Mouse (Mus musculus): Measurements from ENCODE around the gene Nrxn3. TPM values are rescaled to one million over a fixed set of nuclear protein-coding genes. Genes with fewer than 3 reads are reported as not detected.

The Nrxn3 gene
- total RNA-seq, 2 experiments from 2014 or later, result 0.60 to 0.67 TPM

DNA sequence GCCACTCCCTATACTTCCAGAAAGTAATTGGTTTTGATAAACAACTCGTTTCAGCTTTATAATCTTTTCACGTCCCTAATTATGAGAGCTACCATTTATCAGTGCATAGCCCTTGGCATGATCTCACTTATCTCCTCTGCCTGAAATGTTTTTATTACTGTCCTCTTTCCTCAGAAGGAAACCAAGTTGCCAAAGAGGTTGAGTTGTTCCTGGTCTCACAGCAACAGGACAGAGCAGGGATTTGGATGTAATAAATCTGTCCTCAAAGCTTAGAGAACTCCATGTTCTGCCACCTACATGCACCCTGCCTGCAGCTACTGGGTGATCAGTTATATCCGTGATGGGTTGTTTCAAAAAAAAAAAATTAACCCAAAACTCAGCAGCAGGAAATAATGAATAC, 1113.6 kb downstream of the Nrxn3 start:
- DNase-seq, result no peak
- intact Hi-C loops (cut with DNase I), result no loop called here

DNA sequence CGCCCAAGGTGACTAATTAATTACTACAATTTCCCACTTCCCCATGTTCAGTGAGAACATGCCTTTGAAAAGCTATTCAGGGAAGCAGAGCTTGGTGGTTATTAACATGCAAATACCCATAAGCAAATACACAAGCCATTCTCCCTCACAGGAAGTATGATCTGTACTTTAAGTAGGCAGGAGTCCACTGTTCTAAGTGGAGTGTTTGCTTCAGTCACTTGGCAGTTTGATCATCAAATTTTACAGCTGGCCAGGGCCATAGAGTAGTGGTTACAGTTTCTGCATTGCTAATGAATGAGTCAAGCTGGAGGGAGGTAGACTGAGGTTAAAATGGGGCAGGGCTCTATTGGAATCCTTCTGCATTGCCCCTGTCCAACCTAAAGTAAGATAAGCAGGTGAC, 1120.2 kb downstream of the Nrxn3 start:
- DNase-seq, result no peak

DNA sequence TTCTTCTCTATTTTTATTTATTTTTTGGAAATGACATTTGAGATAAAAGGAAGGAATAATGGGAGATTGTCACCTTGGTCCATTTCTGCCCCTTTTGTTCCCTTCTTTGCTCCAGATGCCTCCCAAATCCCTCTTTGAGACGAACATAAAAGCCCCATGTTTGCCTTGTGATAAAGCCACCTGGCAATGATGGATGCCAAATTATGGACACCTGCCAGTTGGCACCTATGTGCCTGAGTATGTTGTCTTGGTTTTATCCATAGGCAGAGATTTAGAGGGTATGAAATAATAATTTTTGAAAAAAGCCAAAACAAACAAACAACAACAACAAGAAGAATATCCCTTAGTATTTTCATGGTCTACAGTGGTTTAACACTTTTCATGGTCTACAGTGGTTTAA, 1125.4 kb downstream of the Nrxn3 start:
- no peak for DNase-seq

More for the DNA sequence above, 1120.2 kb downstream of the Nrxn3 start:
- intact Hi-C loops (cut with DNase I), result no loop called here

DNA sequence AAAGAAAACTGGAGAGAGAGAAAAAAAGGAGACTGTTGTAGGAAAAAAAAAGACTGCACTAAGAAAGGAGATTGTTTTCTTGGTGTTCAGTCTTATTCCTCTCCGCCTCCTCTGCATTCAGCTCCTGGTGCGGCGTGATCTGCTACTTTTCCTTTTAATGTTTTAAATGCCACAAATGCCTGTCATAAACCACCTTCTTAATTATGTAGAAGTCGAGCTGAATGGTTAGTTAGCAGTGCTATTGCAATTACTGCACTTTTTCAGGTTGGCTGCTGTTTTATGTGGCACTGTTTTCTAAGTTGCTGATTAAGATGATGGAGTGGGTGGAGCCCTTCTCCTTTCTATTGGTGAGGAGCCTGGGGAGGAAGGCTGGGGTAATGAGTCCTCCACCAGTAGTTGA, 1131.7 kb downstream of the Nrxn3 start:
- intact Hi-C loops (cut with DNase I), result no loop called here
- no peak for DNase-seq

More for the DNA sequence above, 1125.4 kb downstream of the Nrxn3 start:
- intact Hi-C loops (cut with DNase I), result no loop called here

DNA sequence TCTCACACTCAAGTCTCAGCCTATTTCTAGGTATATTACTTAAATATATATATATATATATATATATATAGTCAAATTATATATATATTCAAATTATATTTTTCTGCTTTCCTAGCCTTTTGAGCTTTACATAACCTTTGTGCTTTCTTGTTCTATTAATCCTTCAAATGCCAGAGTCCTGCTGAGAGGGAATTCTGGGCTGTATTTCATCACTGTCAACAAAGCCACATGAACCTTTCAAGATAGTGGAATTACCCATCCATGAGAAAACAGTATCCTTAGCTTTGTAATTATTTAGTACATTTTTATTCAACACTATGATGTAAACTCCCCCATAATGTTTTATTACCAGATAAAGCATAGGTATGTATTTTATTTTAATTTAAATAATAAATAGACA, 1144.4 kb downstream of the Nrxn3 start:
- no peak for DNase-seq

DNA sequence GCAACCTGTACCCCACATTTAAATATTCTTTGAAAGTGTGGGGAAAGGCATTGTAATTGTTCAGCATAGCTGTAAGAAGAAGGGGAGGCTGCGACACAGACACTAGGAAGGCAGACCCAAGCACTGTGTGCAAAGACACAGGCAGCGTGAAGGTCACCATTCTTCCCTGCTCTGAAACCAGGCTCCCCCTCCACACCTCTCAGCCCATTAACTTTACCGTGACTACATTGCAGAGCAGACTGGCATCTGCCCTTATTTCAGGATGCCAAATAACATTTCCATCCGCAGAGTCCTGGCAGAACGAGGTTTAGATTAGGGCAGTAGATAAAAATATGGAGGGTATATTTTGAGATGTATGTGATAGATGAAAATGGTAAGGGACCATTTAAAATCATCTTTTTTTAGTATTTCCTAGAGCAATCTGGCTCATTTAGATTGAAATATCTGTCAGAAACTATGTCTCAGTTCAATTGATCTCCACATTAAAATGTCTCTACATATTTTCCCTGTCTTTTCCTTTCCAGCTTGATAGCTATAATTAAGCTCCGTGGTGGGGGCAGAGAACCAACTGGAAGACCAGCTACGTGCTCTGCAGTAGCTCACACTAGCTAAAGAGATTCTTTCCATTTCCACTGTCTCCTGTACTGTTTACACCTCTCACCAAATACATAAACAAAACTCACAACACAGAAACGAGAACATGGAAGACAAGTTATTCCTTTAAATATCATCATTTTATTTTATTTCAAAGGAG, 1160.1 kb downstream of the Nrxn3 start:
- intact Hi-C loops (cut with DNase I), result no loop called here
- DNase-seq, result no peak

More for the DNA sequence above, 1144.4 kb downstream of the Nrxn3 start:
- intact Hi-C loops (cut with DNase I), result no loop called here

DNA sequence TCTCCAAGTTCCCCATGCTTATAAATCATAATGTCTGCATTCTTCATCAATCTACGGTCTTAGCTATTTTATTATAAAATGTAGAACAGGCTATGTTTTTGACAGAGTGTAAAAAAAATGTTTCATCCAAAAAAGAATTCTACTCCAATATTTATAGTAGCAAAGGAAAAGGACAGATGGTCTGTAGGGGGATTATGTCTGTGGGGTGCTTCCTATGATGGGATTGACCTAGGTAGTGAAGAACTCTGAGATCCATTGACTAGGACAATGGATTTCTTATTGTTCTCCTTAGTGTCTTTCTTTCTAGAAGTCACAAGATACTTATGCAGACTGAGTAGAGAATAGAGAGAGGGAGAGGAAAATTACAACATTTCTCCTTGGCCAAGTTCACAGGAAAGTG, 1161.9 kb downstream of the Nrxn3 start:
- DNase-seq, result no peak
- intact Hi-C loops (cut with DNase I), result no loop called here

DNA sequence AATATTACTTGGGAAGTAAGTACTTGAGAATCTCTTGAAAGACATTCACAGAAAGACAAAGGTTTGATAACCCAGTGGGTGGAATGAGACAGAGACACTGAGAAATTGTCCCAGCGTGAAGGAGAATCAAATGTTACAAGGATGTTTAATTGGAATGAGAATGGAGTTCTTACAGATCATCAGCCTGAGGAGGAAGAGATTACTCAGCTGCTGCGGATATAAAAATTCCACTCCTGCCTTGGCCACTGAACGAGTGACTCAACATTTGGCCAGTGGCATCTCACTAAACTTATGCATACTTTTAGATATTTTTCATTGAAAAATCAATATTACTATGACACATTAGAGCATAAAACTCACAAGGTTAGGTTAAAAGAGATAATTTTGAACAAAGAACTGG, 1166.0 kb downstream of the Nrxn3 start:
- intact Hi-C loops (cut with DNase I), result no loop called here
- peak; percentile 1 to 6 for DNase-seq

DNA sequence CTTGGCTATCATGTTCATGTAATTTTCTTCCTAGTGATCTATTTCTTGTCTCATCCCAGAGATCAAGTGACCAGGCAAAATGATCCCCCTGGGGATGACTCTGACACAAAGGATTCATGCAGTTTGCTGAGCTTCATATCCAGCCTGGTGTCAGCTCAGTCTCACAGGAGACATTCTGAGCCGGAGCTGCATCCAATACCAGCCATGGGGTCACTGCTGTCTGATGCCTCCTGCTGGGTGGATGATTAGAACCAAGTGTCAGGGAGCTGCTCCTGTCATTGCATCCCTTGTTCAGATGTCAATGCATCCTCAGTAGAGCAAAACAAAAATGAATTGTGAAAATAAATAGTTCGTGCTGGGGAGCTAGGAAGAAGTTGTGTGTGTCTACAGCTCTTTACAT, 1174.2 kb downstream of the Nrxn3 start:
- intact Hi-C loops (cut with DNase I), result no loop called here
- no peak for DNase-seq

DNA sequence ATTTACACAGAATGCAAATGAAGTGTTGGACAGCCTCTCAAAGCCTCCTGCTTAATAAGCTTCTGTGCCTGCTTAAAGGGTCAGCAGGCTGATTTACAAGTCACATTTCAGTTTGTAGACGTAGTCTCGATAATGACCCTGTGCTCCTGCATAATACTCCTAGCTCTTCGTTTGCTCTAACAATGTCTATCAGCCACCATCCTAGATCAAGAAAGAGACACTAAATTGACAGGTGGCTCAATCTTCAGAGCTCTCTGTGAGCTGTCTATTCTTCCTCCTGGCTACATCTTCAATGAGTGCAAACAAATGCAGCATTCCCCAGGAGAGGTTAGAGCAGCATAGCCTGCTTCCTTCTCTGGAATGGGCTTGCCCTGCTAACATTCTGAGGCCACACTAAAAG, 1186.9 kb downstream of the Nrxn3 start:
- intact Hi-C loops (cut with DNase I), result no loop called here
- DNase-seq, result no peak

DNA sequence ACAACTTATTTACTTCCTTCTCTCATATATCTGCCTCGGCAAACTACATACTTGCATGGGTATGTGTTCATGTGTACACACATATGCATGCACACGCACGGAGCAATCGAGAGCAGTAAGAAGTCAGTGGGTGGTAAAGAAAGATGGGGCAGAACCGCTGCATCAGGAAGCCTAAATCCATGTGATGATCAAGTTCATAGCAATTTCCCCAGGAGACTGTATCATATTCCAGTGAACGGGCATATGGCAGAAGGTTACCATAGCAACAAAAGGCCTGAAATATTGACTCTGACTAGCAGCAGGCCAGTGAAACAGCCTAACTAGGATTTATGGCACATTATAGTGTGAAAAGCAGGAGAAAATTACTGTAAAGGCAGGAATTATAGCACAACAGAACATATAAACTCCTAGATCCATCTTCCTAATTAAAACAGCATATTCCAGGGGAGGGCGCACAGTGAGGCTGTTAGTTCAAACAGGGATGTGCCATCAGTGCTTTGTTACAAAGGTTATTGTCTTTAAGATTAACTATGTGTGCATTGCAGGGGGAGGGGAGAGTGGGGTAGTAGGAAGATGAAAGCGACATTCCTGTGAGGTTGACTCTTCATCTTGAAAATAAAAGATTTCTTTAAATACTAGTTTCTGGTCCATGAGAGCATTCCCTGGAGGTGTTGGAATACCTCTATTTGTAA, 1195.6 kb downstream of the Nrxn3 start:
- intact Hi-C loops (cut with DNase I), result no loop called here
- DNase-seq, result no peak

DNA sequence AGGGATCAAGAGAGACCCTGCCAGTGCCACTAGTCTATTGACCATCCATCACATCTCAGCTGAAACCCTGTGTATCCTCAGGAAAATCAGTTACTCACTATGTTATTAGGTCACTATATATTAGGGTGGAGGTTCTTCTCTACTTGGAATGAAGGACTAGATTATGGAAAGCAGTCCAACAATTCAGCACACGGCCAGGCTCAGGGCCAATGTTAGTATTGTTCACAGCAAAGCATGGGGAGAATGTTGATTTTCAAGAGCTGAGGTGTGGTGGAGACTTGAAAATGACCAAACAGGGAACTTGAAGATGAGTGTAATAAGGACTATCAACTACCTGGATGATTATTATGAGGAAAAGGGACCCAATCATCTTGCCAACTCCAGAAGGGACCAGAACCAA, 1209.7 kb downstream of the Nrxn3 start:
- intact Hi-C loops (cut with DNase I), result no loop called here
- DNase-seq, result no peak

DNA sequence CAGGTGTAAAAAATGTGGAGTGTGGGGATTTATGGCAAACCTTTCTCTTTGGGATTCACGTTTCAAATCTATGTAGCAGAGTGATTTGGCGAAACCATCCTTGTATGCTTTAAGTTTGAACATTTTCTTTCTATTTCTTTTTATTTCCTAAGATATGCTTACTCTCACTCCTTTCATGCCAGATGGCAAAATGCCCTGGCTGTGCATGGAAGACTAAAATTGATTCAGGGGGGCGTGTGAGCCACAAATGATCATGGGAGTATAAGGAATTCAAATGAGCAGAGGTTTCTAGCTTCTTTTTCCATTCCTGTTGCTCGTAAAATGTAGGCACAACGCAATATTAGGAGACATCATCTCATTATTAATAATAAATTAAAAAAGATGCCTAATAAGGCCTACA, 1211.0 kb downstream of the Nrxn3 start:
- DNase-seq, result no peak
- intact Hi-C loops (cut with DNase I), result no loop called here

DNA sequence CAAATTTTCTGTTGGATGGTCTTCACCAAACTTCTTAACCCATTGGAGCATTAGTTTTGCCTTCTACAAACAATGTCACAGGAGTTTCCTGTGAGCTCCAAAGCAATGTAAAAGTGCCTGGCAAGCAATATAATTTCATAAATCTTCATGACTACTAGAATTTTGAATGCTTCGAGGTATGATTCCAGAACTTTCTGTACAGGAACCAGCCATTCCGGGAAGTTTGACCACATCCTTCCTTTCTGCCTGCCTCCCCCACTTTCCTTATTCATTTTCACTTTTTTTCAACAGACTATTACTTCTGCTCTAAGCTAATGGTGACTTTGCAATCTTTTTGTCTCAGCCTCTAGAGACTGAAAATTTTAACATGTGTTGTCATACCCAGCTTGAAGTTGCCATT, 1218.1 kb downstream of the Nrxn3 start:
- intact Hi-C loops (cut with DNase I), result no loop called here
- no peak for DNase-seq

DNA sequence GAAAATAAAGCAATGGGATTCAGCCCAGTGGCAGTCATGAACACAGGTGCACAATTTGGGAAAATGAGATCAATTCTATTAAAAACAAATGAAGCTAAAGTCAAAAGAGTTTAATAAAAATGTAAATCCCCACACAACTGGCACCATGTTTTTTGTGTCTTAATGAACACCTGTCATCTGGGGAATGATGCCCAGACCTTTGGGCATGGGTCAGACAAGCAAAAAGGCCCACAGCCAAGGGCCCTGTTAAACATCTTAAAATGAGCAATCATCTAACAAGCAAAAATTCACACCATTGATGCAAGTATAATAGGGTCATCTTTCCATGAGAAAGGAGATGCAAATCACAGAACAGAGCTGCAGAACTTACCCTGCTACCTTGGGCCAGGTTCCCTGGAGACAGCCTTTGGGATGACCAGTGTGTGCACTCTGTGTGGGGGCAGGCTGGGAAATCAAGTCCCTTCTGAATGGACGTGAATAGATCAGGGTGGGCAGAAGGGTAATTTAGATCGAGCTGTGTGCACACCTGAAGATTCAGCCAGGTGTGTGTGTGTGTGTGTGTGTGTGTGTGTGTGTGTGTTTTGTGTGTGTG, 1223.3 kb downstream of the Nrxn3 start:
- DNase-seq, result no peak
- intact Hi-C loops (cut with DNase I), result no loop called here

DNA sequence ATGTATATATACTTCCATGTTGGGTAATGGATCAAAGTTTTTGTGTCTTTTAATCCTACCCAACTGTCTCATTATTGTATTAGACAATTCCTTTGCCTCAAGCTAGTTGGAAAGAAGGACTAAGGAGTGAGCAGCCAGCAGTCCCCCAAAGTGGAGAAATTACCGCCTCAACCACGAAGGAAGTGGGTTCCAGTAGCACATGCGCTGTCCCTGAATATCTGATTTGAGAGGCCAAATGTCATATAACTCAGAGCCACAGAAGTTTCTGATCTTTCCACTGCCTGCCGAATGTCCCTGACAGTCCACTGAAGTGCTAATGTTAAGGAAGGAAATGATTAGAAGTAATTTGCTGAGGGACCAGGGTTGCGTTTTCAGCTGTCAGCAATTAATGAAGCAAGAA, 1223.8 kb downstream of the Nrxn3 start:
- DNase-seq, result no peak
- intact Hi-C loops (cut with DNase I), result no loop called here

DNA sequence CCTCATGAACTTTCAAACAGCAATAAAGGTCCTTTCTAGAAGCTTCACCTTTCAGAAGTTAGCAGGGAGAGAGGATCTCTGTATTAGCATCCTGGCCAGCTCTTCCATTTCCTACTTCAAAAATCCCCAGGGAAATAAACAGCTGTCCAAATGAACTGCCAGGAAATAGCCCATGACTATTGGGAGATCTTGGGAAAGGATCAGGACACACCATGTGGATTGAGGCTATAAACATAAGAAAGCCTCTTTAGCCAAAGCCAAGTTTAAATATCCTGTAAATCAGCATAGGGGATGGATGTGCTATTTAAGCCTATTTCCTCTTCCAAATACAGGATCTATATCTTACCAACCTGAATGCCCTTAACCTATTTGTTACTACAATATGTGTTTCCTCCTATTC, 1230.6 kb downstream of the Nrxn3 start:
- DNase-seq, result peak; percentile 1 to 5
- intact Hi-C loops (cut with DNase I), result no loop called here

DNA sequence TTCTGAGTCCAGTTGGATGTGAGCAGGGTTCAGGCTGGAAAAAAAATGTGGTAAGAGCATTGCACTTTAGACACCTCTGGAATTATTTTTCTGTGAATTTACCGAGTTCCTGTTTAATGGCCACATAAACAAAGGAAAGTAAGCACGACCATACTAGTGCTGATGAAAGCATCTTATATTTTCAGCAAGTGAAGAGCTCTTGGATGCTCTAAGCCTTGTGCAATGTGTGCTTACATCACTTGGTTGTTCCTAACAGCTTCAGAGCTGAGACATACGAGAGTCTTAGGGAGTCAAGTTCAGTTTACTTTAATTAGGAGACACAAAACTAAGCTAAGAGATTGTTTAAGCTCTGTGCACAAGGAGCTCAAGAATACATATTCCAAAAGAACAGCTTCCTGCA, 1231.0 kb downstream of the Nrxn3 start:
- intact Hi-C loops (cut with DNase I), result no loop called here
- DNase-seq, result no peak

DNA sequence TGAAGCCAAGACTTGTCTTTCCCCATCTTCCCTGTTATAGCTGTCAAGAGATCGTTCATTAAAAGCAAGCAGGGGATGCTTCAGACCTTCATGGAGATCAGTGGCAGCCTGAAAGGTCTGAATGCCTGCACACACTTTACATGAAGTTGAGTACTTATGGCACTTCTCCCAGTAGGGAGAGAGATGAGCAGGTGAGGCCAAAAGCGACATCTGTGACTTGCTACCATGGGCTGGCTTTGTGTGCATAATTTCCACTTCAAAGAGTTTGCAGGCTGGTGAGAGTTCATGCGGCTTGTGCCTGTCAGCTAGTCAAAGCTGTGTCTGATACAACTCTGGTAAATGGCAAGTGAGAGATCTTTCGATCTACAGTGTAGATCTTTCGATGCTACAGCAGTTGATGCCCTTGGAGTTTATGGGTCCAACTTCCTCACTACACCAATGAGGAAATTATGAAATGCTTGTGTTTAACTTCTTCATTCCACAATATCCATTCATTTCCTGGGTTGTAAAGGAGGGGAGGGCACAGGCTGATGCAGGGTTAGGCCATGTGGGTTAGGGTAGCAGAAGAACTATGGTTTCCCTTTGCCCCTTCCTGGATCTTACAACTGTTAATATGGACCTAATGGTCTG, 1231.9 kb downstream of the Nrxn3 start:
- intact Hi-C loops (cut with DNase I), result no loop called here
- DNase-seq, result no peak

DNA sequence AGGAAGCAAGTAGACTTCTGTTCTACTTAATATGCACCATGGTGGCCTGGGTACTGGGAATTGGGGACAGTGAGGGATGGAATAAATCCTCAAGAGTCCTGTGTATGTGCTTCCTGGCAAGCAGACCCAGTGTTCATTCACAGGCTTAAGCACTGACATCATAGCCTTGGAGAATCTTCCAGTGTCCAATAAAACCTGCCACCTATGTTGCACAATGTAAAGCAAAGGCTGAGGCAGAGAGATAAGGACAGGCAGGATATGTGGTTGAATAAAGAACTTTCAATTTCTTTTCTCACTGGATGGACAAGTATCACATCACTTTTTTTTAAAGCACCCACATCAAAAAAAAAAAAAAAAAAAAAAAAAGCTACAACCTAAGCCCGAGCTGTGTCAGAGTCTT, 1240.4 kb downstream of the Nrxn3 start:
- no peak for DNase-seq
- intact Hi-C loops (cut with DNase I), result no loop called here

DNA sequence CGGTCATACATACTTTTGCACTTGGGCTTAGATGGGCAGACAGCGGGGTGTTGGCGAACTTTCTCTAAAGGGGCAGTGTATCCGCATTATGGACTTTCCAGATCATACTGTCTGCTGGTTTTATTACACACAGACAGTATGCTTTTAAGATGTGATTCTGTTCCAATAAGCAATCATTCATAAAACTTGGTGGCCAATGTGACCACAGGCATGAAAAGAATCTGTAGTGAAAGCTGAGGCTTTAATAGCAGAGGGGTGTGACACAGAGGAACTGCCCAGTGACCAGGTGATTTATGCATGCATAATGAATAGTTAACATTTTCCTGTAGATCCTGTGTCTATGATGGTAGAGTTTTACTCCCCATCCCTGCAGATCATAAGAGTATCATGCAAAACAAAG, 1254.0 kb downstream of the Nrxn3 start:
- intact Hi-C loops (cut with DNase I), result no loop called here
- no peak for DNase-seq

DNA sequence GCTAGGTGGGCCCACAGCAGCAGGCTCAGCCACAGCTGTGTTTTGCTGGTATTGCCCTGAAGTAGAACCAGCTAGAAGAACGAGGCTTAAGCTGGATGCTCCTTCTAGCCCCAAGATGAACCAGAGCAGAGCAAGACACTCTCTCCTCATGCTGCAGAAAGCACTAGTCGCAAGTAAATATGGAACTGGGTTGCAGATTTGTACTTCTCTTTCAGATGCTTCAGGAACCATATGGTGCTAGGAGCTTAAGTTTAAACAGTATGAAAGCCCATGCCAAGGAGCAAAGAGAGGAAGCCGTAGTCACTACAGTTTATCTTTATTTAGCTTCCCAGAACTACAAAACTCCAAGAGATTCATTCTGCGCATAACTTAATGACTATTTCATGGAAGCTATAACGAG, 1254.8 kb downstream of the Nrxn3 start:
- intact Hi-C loops (cut with DNase I), result no loop called here

More for the DNA sequence above, 1254.8 kb downstream of the Nrxn3 start:
- DNase-seq, result no peak

Data from heart, postnatal 10 days (tissue).